Mouse (Mus musculus) lung, postnatal 14 days (tissue): ENCODE data around the gene Hint1.
"Not testable (repeated sequence)": the region's sequence is repeated elsewhere in the genome, so short reads cannot be mapped to it uniquely, and the experiment has no call there.

Experiments
- DNase-seq: peaks from one replicate; pipeline ENCODE4 v3.0.0; 2021

Hint1 gene

DNA sequence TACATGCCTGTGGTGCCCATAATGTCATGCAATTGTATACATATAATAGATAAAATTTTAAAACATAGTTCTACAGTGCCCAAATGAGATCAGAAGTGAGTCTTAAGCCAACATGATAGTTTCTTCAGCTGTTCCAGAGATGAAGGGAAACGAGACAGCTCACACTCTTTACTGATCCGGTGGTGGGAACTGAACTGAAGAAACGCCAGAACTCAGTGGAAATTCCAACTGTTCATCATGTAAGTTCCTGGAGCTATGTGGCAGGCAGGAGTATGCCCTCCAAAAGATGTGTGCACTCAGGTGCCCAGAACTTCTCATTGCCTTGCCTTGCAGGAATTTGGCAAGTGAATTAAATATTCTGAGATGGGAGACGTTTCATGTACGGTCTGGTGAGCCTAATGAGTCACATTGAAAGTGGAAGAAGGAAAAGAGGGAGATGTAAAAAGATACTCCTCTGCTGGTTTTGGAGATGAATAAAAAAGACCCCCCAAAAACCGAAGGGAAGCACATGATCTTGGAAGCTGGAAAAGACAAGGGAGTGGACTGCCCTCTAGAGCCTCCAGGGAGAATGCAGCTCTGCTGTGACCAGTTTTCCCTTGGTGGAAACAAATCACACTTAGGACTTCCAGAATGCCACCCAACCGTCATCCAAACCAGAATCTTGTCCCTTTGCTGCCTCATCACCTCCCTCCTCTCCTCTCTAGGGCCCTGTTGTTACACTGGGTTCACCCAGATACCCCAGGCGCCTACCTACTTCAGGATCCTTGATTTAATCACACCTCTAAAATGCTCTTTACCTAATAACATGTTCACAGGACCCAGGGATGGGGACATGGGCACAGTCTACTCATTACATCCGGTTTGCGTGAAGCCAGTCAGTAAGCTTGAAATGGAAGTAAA, 3.3 kb upstream of the Hint1 start:
- DNase-seq = peak; percentile 67

DNA sequence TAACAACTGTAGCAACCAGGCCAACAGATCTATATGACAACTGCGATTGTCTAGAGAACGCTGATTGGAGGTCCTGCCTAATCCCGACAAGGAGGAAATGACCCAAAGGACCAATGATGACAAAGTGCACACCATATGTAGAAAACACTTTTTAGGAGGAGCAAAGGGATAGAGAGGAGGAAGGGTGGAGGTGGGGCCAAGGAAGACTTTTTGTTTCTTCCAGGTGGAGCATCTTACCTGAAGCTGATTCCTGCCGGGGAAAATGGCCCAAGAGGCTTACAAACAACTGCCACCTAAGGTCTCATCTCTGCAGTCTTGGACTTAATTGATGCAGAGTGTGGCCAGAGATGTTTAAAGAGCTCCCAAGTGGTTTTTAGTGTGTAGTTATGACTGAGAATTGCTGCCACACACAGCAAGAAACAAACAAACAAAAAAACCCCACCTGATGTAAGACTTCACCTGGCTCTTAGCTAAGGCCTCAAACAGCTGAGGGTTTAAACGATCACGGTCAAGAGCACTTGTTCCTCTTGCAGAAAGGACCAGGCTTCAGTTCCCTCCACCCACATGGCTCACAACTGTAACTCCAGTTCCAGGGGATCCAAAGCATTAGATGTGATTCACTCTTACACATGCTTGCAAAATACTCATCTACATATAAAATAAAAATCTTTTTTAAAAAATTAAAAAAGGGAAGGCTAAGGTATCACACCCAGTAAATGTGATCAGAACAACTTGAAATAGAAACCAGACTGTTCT, 675 bp upstream of the Hint1 start:
- DNase-seq = no peak

DNA sequence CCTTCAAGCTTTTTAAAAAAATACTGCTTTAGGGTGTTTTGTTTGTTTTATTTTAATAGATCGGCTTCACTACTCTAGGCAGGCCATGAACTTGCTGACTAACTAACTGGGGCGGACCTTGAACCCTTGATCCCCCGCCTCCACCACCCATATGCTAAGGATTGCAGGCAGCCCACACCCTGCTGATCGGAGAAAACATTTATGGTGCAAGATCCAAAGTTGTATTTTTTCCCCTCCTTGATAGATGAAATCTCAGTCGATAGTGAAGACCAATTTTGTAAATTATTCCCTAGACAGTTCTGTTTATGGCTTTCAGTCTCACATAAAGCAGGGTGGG, 834 bp downstream of the Hint1 start:
- DNase-seq = no peak

DNA sequence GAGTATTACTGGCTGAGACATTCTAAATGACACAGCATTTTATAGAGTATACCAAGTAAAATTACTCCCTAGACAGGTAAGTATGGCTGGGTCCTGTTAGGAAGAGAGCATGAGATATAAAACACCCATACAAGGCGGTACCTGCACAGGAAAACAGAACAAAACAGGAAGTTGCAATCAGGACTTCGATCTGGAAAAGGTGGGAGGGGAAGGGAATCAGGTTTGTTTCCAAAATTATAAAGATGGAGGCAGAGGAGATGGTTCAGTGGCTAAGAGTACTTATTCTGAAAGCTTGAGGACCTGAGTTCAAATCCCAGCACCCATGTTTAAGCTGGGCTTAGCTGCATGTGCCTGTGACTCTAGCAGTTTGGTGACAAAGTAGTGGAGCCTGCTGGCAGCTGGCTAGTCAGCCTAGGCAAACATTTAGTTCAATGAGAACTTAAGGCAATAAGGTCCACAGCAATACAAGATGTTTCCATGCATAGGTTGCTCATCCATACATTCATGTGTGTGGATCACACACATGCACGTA, 1.8 kb downstream of the Hint1 start:
- no peak for DNase-seq

DNA sequence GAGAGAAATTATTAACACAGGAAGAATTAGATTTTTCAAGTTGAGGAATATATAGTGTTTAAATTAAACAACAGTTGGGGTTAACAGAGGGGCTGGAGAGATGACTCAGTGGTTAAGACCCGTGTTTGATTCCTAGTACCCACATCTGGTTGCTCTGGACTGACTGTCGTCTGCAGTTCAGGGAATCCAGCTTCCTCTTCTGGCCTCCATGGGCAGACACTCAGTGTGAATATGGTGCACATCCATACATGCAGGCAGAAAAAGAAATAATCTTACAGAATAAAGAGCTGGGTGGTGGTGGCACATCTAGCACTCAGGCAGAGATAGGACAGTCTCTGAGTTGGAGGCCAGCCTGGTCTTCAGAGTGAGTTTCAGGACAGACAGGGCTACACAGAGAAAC, 2.3 kb downstream of the Hint1 start:
- no peak for DNase-seq

DNA sequence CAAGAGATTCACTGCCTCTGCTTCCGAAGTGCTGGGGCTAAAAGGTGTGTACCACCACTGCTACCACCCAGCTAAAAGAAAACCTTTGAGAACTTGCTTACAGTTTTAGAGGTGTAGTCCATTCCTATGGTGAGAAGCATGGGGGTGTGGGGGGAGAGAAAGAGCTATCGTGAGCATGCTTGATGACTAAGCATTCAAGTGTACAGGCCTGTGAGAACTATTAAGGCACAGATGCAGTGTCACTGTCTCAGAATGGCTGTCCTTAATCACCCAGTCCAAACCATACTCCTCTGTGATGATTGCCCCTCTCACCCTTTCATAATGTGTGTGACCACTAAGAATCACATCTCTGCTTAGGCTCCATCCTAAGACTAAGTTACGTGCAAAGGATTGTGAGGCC, 3.1 kb downstream of the Hint1 start:
- no peak for DNase-seq

DNA sequence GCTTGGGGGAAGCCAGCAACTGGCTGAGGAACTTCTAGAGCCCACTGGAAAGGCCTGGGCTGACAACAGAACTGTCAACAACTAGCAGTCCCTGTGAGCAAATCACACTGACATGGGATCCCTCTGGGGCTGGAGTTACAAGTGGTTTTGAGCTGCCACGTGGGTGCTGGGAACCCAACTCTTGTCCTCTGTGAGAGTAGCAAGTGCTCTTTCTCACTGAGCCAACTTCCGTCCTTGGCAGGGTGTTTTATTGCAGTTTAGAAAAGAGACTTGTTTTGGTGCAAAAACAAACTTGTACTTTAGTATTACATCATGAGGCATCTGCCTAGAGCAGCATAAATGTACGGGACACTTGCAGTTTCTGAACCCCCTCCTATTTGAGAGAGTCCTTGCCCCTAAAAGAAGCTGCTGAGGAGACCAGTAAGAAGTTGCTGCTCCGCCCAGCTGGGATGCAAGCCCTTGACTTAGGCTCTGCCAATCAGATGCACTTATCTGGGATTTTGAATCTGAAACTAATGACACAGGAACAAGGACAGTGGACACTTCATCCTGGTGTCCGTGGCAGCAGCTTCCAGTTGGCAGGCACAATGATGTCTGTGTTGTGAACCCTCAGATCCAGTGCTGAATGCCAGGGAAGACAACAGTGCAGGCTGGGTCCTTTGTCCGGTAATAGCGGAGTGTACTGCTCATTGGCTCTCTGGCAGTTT, 5.8 kb downstream of the Hint1 start:
- no peak for DNase-seq

DNA sequence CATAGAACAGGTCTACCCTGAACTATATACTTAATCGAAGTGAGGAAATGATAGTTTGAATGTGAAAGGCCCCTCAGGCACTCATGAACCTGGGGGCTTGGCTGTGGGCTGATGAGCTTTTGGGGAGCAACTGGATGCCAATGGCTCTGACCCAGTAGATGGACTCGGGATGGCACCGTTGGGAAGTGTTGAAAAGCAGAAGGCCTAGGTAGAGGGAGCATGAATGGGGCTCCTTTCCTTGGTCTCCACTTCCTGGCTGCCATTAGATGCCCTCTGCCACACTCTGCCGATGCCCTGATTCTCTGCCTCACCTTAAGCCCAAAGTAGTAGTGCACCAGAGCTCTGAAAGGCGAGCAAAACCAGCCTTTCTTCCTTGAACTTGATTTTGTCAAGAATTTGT, 9.8 kb downstream of the Hint1 start:
- no peak for DNase-seq

DNA sequence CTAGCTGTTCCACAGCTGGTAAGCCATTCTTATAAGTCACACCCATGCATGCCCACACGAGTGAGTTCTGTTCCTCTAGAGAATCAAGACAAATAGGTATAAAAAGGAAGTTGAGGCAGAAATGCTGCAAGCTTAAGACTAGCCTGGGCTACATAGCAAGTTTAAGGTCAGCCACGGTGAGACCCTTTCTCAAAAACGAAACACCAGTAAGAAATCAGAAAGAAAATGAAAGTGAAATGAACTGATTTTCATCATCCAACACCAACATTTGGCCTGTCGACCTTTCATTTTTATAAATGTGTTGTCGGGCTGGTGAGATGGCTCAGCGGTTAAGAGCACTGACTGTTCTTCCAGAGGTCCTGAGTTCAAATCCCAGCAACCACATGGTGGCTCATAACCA, 12.7 kb downstream of the Hint1 start:
- no peak for DNase-seq

DNA sequence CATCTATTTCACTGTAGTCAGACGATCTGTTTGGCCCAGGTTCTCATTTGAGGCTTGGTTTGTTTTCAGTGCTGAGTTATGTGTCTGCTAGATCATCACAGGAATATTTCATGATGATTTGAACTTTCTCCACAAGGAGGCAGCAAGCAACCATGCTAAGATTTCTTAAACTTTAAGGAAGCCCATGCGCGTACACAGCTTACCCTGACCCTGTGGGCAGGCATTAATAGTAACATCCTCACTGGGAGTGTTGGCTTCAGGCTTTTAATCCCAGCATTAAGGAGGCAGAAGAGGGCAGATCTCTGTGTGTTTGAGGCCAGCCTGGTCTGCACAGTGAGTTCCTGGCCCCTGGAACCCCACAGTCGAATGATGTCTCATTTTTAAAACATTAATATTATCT, 13.3 kb downstream of the Hint1 start:
- peak; percentile 73 for DNase-seq

DNA sequence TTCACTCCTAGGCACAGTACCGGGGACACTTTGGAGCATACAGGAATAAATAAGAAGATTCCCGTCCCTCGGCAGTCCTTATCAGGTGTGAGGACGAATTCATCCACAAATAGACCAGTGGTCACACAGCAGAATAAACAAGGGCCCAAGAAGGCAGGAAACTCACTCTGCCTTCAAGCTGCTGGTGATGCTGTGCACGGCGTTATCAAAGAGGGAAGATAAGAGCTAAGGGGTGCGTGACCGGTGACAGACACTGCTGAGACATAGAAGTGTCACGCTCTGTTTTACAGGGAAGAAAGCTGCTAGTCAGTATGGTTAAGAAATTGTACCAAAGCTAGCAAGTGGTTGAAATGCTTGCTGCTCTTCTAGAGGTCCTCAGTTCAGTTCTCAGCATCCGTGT, 13.7 kb downstream of the Hint1 start:
- DNase-seq = no peak

DNA sequence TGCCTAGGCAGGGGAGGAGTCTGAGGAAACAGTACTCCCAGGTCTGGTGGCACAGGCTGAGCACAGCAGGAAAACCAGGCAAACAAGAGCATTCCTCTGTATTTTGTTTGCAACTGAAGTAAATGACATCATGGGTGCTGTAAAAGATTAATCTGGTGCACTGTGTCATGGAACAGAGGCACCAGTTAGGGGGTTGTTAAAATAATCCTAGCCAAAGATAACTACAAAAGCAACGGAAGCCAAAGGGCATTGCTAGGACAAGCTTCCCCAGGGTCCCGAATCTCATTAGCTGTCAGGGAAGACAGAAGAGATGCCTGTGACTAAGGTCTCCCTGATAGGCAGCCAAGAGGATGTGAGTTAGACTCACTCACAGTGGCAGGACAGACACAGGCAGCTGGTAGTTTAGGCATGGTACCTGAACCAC, 14.9 kb downstream of the Hint1 start:
- DNase-seq = no peak

DNA sequence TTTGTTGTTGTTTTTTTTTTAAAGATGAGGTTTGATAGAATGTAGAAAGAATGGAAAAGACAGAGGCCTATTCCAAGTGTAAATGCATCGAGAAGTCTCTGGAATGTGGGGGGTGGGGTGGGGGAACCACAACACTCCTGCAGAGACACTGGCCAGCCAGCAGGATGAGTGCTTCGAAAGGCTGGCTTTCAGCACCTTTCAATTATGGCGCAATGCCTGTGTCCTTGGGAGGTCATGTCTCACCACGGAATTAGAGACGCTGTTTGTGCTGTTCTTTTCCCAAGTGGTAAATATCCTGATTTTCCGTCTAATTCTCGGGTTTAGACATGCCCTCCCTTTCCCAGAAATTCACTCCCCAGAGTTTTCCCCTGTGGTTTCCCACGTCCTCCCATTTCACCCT, 16.5 kb downstream of the Hint1 start:
- peak; percentile 66 for DNase-seq

DNA sequence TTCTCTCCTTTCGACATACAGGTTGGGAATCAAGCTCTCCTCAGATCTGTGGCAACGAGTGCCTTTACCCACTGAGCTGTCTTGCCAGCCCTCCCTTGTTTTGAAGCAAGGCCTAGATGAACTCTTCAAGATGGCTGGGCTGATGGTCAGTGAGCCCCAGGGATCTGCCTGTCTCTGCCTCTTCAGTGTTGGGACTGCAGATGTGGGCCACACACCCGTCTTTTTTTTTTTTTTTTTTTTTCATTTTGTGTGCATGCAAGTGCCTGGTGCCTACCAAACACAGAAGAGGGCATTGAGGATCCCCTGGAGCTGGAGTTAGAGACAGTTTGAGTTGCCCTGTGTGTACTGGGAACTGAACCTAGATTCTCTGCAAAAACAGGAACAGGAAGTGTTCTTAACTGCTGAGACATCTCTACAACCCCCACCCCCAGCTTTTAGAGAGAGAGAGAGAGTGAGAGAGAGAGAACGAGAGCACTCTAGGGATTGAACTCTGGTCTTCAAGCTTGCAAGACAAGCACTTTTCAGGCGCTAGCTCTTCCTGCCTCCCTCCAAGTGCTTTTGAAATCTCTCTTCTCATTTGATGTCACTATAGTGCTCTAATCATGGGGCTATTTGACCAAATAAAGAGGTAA, 18.1 kb downstream of the Hint1 start:
- DNase-seq = no peak

DNA sequence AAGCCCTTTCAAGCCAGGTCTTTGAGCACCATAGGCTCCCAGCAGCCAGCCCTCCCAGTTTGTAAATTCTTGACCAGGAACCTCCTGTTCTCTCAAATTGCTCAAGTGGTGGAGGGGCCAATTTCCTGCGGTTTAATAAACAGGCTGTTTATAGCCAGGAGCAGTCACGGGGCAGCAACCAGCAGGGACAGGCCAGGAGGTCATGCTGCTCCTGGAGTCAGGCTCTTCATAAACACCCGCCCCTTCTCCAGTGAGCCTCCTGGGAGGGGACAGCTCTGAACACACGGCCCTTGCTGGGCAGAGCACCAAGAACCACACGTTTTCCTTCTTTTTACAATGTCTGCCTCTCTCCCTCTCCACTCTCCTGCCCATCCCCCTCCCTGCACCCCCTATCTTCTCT, 18.8 kb downstream of the Hint1 start:
- DNase-seq = peak; percentile 75

DNA sequence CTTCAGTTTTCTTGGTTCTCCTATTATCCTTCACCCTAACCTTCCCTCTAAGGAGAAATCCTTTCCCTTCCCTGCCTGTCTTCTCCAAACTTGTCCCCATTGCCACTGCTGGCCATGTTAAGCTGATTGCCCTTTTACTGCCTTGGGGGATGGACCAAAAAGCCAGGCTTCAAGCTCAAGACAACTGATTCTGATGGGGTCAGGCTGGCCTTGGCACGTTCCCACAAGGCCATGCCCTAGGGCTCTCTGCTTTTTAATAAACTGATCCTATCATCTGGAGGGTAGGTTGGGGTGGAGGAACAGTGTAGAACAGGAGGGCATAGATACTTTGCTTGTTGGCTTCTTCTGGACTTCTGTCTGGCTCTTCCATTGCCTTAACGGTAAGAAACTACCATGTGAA, 19.2 kb downstream of the Hint1 start:
- DNase-seq = peak; percentile 53

DNA sequence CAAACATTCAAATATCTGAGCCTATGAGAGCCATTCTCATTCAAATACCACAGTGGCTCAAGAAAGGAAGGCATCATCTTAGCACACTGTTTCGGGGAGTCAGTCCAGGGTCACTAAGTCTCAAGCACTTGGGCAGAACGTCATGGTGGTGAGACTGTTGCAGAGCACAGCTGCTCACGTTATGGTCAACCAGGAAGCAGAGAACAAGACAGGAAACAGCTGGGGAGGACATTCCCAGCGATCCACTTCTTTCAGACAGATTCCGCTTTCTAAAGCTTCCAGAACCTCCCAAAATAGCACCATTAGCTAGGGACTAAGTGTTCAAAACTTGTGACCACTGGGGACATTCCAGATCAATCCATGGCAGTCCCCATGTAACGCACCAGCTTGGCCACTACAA, 21.7 kb downstream of the Hint1 start:
- DNase-seq = no peak

DNA sequence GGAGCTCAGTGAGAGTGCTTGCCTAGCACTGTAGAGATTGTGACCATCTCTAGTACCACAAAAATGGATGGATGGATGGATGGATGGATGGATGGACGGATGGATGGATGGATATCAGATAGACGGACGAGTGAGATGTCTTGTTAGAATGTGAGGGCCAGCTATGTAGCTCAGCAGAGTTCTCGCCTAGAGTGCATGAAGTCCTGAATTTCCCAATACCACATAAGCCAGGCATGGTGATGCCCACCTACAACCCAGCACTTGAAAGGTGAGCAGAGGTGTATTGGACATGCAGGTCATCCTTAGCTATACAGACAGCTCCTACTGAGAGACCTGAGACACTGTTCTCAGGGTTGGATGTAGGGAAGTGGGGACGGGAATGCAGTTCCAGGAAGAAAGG, 25.2 kb downstream of the Hint1 start:
- DNase-seq = no peak

DNA sequence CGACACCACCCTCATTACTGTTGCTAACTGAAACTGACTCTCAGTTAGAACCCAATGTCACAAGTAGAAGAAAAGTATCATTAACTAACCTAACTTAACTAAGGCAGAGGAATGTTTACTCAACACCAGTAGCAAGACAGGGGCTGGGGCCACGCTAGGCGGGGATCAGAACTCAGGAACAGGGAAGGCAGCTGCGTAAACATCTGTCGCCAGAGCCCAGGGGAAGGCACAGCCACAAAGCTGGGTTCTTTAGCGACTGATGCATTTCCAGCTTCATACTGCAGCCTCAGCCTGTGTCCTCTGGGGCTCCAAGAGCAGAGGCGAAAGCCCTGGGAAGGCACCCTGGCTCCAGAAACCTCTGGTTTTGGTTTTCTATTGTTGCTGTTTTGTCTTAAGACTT, 25.9 kb downstream of the Hint1 start:
- no peak for DNase-seq

DNA sequence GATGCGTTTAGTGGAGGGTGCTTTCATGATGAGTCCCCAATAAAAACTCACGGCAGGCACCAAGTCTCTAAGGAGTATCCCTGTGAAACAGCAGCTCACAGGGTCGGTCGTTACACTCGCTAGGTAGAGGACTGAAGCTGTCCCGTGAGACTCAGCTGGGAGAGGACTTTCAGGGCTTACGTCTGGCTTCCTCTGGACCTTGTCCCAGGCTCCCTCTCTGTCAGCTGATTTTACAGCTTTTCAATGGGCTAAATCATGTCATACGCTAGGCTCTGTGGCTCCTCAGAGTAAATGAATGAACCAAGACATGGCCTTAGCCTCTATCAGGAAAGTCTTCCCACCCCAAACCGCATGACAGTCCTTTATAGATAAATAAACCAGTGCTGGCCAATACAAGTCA, 28.4 kb downstream of the Hint1 start:
- DNase-seq = no peak

DNA sequence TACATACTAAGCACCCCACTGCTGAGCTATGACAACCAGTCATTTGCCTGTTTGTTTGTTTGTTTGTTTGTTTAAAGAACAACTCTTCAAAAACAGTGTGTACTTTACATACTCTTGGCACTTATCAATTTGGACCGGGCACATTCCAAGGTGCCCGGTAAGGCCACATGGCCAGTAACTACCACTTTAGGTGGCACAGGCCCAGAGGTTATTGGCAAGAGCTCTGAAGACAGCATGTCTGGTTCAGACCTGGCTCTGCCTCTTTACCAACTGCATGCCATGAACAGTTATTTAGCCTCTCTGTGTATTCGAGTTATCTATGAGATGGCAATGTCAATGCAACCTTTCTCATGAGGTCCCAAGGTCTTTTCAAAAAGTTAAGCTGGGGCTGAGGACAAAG, 30.5 kb downstream of the Hint1 start:
- DNase-seq = not testable (repeated sequence)

DNA sequence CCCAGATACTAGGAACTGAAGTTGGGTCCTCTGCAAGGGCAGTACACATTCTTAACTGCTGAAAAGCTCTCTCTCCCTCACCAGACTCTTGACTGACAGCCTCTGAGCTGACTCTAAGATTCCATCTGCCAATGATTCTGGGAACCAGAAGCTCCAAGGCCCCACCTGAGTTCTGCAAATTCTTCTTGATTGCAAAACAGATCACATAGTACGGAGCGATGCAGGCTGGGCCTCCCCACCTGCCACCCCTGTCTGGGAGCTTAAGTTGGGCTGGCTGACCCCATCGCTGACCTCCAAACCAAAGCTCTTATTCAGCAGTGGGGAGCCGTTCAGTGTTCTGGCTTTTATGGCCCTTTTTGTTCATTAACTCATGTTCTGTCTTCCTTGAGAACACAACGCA, 31.3 kb downstream of the Hint1 start:
- DNase-seq = no peak

DNA sequence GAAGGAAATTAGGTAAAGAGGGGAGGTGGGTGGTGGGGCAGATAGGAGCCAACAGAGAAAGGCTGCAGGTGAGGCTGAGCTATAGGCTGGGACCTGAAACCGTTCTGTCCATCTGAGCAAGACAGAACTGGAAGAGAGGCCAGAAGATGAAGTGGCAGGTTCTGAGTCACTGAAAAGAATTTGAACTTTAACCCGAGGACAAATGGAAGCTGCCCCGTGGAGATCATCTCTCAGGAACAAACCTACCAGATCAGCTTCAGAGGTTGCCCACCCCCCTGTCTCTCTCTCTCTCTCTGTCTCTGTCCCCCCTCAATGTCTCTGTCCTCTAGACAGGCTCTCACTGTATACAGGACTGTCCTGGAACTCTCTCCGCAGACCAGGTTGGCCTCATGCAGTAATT, 33.5 kb downstream of the Hint1 start:
- DNase-seq = no peak
